Mouse (Mus musculus) fibroblast of lung, adult 2 months (primary cell): ENCODE results near the gene Fam189b.
"Not testable (repeated sequence)": the region's sequence is repeated elsewhere in the genome, so short reads cannot be mapped to it uniquely, and the experiment has no call there.

Source experiments
- DNase-seq: peaks from one replicate; pipeline ENCODE4 v3.0.0-alpha.2; 2011; ENCODE audit warnings: low read depth

Gene Fam189b

DNA sequence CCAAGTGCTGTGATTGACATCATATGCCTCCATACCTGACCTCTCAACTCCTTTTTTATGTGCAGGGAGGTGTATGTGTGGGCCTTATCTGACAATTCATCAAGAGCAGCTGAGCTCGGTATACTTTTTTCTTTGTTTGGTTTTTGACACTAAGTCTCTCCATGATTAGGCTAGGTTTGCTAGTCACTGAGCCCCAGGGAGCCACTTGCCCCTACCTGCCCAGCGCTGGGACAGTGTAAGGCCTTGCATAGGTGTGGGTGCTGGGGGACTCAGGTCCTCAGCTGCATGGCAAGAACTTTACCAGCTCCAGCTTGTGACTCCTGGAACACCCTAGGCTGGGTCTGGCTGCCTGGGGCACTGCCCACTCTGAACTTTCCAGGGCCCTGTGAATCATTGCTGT, 23.8 kb downstream of the Fam189b start:
- DNase-seq = no peak

GRCm38 (mm10) chr3:89208075-89208657, 25.2 kb downstream of the Fam189b start:
- DNase-seq = no peak

DNA sequence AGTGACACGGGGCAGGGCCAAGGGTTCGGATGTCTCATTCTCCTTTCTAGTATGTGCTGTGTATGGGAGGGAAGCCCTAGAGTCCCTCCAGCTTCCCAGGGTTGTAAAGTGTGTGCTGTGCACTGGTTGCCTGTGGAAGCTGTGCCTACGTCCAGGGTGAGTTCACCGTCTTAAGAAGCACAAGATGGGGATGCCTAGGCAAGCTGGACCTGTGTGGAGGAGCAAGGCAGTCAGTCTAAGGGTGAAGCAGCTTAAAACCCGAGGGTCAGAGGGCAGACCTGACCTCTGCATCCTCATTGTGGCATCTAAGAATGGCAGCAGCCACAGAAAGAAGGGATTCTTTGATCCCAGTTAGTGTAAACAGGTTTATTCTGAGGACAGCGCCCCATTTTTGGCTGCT, 25.8 kb downstream of the Fam189b start:
- no peak for DNase-seq

- no peak for DNase-seq
These were observed 26.8 kb downstream of the Fam189b start for GRCm38 (mm10) chr3:89209731-89210130.

DNA sequence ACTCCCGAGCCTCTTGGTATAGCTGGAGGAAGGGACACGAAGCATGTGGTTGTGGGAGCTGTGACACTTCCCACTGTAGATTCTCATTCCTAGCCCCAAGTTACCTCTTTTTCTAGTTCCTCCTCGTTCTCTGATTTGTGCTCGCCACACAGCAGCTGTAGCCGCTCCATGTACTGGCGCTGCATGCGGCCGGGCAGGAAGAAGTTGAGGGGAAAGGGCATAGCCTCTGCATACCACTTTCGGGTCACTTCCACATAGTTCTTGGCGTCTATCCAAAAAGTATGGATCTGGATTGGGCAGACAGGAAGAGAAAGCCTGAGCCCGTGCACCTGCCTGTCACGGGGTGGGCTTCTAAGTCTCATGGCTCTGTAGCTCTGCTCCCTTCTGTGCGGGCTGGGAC, 27.2 kb downstream of the Fam189b start:
- no peak for DNase-seq

DNA sequence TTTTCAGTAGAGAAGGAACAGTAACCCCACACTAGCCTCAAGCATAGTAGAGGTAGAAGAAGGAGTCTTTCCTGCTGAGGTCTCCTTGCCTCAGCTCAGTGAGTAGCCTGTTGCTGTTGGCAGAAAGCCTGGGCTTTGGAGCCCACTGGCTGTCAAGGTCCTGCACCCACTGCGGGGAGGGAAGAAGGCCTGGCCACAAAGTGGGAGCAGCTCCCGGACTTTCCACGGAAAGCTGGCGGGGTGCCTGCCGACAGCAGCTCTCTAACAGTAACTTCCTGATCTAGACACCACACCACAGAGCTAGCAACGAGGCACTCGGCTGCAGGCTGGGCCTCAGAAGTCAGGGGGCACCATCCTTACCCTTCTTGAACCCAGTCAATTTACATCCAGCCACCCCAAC, 27.8 kb downstream of the Fam189b start:
- DNase-seq = no peak

DNA sequence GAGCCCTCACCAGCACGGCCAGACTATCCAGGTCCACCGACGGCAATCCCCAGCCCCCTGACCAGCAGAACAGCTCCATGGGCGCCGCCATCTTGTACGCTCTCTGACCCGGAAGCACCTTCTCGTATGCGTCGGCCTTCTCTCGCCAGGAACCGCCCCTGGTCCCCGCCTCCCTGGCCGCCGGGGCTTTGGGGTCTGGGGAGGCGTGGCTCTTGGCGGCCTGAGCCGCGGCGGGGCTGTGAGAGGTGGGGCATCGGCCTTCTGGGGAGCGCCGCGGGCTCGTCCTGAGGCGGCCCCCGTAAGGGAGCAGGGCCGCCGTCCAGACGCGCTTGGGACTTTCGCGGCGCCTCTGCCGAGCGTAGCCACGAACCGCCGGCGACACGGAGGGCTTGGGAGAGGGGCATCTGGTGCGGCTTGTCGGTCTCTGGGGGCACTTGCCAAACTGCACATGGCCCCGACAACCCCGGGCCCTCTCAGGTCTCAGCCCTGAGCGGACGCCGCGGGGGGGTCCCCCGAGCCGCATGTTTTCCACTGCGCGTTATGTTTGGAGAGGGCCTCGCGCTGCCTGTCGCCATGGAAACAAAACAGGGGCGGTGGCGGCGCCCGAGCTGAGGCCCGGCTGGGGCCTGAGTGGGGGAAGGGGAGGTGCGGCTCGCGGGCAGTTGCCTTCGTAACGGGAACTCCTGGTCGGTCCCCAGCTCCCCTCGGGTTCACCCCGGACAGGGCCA, 31.0 kb downstream of the Fam189b start:
- DNase-seq = peak; percentile 61

DNA sequence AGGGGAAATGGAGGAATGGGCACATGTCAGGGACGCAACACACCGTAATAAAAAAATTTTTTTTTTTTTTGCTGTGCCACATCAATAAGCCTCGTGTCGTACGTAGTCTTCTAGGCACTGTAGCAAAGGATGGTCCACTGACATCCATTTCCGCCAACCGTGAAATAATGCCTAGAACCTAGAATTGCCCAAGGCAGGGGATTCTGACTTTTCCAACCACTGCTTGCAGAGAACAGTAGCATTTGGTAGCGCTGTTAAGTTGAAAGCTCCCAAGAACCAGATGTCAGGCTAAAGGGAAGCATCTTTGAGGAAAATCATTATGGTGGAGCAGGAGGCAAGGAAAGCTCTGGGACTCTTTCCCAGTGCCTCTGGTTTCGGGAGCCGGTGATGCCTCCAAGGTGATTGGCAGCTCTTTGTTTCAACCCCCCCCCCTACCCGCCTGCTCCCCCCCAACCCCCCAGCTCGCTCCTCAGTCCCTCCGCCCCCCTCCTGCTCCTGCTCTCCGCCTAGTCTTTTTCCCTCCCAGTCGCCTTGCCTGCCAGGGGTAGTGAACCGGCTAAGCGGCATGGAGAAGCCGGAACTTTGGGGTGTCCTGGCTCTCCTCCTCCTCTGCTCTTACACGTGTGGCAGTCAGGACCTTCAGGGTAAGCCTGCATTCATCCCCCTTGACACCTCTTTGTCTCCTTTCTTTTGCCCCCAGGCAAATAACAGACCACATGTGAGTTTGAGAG, 31.9 kb downstream of the Fam189b start, which contains the start of gene Thbs3:
Gene Thbs3 (plus strand): TSS at position 500 of the 731 bp plus-strand sequence.
- no peak for DNase-seq

- DNase-seq = peak; percentile 61
These were observed 32.9 kb downstream of the Fam189b start for GRCm38 (mm10) chr3:89215853-89216252.

DNA sequence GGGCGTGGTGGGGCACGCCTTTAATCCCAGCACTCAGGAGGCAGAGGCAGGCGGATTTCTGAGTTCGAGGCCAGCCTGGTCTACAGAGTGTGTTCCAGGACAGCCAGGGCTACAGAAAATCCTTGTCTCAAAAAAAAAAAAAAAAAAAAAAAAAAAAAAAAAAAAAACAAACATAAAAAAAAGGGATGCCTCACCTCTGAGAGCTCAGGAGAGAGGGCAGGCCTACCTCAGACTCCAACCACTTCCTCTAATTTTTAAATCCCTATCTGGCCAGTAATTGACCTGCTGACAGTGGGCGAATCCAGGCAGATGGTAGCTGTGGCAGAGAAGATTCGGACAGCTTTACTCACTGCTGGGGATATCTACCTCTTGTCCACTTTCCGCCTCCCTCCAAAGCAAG, 33.5 kb downstream of the Fam189b start:
- not testable (repeated sequence) for DNase-seq

GRCm38 (mm10) chr3:89218271-89218670, 35.3 kb downstream of the Fam189b start:
- no peak for DNase-seq

DNA sequence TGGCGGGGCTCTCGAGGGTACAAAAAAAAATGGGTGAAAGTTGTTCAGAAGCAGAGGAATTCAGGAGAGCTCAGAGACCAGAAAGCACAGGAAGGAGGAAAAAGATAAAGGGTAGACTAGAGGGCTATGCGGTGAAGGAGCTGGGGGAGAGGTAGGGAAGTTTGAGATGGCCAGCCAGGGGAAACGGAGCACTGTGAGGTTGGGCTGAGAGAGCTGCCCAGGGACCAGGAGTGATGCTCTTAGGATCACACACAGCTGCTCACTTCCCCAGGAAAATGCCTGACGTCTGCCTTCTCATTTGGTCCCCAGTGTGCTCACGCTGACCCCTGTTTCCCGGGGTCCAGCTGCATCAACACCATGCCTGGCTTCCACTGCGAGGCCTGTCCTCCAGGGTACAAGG, 36.6 kb downstream of the Fam189b start:
- DNase-seq = no peak

- no peak for DNase-seq
These were observed 38.2 kb downstream of the Fam189b start for GRCm38 (mm10) chr3:89221167-89221566.

DNA sequence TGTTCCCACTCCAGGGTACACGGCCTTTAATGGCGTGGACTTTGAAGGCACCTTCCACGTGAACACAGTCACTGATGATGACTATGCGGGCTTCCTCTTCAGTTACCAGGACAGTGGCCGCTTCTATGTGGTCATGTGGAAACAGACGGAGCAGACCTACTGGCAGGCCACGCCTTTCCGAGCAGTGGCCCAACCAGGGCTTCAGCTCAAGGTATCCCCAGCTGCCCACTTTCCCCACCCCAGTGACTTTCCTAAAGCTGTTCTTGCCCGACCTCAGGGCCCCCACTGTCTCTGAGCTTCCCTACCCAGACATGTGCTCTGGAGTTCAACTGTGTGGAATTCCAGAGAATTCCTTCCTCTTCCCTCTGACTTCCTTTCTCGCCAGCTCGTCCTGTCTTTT, 41.9 kb downstream of the Fam189b start:
- DNase-seq = no peak

DNA sequence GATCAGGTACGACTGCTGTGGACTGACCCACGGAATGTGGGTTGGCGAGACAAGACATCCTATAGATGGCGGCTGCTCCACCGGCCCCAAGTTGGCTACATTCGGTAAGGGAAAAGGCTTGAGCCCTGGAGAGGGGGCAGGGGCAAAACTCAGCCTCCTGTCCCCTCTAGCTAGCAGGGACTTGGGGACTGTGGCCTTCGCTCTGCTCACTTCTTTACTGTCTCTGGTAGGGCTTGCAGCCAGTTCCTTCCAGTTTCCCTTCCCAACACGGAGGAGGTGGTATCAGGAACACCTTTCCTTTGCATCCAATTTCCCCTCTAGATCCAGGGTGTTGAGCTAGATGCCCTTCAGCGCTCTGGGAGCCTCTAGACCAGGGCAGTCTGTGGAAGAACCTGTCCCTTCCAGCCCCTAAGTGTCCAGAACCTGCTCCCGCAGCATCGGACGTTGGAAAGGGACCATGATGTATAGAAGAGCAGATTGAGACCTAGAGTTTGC, 42.4 kb downstream of the Fam189b start:
- DNase-seq = no peak

DNA sequence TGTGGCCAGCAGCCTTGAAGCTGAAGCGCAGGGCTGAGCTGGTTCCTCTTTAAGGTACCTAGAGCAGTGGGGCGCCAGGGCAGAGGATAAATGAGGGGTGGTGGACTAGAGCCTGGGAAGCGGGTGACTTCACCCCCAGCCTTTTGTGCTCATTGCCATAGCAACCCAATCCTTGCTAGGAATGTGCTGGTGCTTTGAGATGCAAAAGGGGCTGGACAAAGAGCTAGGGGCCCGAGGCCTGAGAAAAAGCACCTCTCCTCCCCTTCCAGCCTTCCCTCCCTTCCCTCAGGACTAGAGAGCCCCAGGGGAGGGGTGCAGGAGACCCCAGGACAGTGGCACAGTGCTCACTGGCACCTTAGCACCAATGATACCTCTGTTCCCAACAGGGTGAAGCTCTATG, 43.0 kb downstream of the Fam189b start:
- no peak for DNase-seq

DNA sequence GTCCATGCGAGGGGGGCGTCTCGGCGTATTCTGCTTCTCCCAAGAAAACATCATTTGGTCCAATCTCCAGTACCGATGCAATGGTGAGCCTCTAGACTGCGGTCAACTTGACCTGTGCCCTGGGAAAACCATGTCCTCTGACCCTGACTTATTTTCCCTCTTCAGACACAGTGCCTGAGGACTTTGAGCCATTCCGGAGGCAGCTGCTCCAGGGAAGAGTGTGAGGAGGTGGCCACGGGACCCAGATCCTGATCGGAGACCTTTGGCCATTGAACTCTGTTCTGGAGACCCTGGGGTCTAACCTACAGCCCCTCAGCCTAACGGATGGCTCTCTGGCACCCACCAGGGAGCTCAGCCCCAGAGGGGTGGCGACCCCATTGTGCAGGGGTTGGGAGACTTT, 43.4 kb downstream of the Fam189b start:
- no peak for DNase-seq

GRCm38 (mm10) chr3:89226900-89227299, 44.0 kb downstream of the Fam189b start, which contains the start of gene Mtx1:
Gene Mtx1 (minus strand): TSS chr3:89227088.
- DNase-seq = no peak

DNA sequence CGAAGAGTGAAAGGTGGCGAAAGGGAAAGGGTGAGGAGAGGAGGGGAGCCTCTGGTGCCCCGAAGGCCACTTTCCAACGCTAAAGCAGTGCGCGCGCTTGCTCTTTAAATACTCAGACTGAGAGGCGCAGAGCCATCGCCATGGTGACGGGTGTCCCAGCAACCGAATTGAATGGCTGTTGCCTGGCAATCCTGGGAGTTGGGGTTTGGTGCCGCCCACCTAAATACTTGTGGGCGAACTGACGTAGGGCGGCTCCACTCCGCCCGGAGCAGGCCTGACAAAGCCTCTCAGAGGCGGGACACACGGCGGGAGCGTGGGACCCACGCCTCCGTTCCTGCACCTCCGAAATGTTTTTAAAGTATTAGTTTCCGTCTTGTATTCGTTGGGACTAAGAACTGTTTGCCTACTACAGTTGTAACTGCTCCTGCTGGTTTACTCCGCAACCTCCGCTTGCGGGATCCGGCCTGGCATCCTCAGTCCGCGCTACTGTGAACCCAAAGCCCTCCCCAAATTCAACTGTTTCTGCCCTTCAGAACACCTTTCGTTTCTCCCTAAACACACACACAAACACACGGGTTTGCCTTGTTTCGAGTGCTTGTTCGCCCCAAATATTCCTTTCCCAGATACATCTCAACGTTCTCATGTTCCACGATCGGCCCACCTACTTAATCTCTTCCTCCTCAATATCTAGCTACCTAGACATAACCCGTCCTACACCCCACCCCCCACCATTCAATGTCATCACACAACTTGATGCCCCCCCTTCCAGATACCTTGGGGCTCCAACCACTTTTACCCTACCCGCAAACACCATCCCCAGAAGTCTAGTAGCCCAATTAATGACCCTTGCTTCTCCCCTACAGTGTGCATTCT, 44.6 kb downstream of the Fam189b start:
- DNase-seq = peak; percentile 94

DNA sequence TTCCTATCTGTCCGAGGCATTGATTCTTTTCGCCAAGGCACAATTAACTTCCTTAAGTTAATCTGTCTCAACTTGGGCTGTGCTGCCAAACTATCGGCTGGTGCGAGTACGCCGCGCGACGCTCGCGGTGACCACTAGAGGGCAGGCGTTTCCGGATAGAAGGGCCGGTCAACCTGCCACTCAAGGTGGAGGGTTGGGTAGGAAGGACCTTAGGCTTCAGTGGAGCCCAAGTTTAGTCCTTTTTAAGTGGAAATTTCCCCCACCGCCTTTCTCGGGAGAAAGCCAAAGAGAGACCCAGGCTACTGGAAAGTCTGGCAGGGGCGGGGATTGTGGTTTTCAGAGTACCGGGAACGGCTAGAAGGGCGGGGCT, 45.2 kb downstream of the Fam189b start:
- no peak for DNase-seq

GRCm38 (mm10) chr3:89228836-89229235, 45.9 kb downstream of the Fam189b start, which contains the start of gene Muc1:
Gene Muc1 (plus strand): TSS chr3:89229057.
- DNase-seq = no peak

GRCm38 (mm10) chr3:89229276-89229675, 46.3 kb downstream of the Fam189b start:
- DNase-seq = no peak
